Mouse (Mus musculus): ENCODE results near the gene Henmt1.

The Henmt1 gene

GRCm38 (mm10) chr3:108997284-108997683 is 57.6 kb downstream of the Henmt1 start:
- no peak for DNase-seq (ENCODE audit: low spot score in 2 of 2)

GRCm38 (mm10) chr3:108997762-108998161 is 58.1 kb downstream of the Henmt1 start:
- no peak for DNase-seq (ENCODE audit: low spot score in 2 of 2)

GRCm38 (mm10) chr3:108999173-108999572 is 59.5 kb downstream of the Henmt1 start:
- no peak for DNase-seq (ENCODE audit: low spot score in 2 of 2)

- no peak for DNase-seq (ENCODE audit: low spot score in 2 of 2)
These were observed 66.1 kb downstream of the Henmt1 start for GRCm38 (mm10) chr3:109005777-109006176.

- no peak for DNase-seq (ENCODE audit: low spot score in 2 of 2)
These were observed 68.5 kb downstream of the Henmt1 start for GRCm38 (mm10) chr3:109008180-109008579.

Measured in frontal cortex, postnatal 14 days (tissue).